Mouse (Mus musculus) urinary bladder, postnatal 36 days (tissue): ENCODE results near the gene Pigv.

Experiments
- DNase-seq, 2 experiments: peaks; one replicate each; pipeline ENCODE4 v3.0.0; 2022; ENCODE audit warnings: low spot score in 2 of 2, mixed read lengths in 1 of 2

Gene Pigv

DNA sequence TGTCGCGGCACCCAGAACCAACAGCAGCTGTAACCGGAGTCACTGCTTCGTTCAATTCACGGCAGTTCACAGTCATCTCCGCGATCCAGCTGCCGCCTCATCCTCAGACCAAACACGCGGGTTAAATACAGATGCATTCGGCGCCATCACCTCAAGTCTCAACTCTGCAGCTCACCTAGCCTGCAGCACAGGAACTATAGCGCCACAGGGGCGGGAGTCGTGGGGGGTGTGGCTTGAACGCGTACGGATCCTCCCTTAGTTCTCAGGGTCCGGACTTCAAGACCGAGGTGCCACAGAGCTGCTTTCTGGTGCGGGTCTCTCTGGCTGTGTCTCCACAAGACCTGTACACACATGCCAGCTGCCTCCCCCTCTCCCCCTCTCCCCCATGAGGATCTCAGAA, 26.8 kb downstream of the Pigv start:
- DNase-seq = no peak

DNA sequence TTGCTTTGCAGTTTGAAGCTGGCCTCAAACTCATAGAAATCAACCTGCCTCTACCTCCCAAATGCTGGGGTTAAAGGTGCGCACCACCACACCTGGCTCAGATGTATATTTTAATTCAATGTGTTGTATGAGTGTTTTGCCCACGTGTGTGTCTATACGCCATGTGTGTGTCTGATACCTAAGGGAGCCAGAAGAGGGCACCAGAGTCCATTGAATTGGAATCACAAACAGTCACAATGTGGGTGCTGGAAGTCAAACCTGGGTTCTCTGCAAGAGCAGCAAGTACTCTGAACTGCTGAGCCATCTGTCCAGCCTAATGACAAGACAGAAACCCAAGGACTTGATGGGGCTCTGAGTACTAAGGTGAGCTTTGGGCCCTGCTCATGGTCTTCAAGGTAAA, 27.3 kb downstream of the Pigv start:
- DNase-seq = no peak

DNA sequence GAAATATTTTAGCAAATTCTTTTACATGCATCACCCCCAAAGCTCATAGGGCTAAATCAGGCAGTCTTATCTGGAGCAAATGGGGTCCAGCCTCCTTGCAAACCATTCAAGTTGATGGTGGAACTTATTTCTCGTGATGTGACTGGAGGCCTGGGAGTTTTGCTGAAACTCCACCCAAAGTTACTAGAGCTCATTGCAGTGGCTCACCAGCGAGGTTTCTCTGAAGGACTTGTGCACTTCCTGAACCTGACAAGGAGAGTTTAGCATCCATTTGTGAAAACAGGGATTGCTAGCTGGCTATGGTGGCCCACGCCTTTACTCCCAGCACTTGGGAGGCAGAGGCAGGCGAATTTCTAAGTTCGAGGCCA, 38.4 kb downstream of the Pigv start:
- DNase-seq = no peak

DNA sequence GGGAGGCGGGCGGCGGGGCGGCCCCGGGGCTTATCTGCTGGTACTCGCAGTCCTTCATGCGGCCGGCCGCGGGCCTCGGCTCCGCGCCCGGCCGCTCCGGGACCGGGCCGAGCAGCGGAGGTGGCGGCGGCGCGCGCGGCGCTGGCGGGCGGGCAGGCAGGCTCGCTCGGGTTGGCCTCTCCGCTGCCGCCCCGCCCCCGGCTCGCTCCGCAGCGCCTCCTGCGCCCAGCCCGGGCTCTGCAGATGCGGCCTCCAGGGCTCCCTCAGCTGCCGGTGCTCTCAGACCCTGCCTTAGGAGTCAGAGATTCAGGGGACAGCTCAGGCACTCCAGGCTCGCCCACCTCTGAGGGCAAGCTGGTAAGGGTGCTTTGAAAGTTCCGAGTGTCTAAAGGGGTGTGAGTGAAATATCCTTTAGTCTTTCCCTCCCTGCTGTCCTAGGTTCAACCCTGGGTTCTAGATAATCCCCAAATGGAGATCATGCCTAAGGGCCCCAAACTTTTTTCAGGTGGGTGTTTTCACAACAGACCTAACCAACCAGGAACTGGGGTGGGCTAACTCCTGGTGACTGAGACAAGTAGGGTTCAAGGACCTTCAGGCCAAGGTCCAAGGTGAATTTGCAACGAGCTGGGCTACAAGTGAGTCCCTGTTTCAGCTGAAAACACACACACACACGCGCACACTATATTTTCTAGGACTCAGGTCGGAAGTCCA, 39.0 kb downstream of the Pigv start:
- DNase-seq = peak; percentile 84 to 88

DNA sequence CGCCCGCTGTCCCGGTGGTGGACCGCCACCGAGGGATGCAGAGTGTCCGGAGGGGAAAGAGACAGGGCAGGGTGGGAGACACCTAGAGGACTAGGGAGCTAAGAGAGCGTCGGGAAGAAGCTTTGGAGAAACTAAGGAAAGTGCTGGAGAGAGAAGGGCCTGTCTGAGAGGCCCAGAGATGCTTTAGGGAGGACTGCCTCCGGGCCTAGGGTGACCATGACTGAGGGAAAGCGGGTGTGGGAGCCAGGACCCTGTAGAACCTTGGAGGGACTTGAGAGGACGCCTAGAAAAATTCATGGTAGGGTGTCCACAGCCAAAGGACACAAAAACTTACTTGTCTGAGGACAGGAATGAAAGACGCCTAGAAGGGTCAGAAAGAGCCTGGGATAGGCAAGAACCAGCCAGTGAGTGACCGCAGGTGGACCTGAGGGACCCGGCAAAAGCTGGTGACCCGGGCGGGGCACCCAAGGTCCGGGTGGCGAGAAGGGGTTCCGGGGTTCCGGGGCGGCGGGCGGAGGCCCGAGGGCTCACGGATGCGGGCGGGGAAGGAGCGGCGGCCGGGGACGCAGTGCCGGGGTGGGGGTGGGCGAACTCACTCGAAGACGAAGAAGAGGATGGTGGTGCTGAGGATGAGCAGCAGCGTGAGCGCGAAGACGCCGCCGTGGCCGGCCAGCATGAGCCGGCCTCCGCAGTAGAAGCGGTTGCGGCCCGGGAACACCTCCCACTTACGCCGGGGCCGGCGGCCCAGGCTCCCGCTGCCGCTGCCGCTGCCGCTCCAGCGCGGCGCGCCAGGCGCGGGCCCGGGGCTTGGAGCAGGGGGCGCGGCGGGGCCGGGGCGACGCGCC, 39.7 kb downstream of the Pigv start:
- DNase-seq = no peak

DNA sequence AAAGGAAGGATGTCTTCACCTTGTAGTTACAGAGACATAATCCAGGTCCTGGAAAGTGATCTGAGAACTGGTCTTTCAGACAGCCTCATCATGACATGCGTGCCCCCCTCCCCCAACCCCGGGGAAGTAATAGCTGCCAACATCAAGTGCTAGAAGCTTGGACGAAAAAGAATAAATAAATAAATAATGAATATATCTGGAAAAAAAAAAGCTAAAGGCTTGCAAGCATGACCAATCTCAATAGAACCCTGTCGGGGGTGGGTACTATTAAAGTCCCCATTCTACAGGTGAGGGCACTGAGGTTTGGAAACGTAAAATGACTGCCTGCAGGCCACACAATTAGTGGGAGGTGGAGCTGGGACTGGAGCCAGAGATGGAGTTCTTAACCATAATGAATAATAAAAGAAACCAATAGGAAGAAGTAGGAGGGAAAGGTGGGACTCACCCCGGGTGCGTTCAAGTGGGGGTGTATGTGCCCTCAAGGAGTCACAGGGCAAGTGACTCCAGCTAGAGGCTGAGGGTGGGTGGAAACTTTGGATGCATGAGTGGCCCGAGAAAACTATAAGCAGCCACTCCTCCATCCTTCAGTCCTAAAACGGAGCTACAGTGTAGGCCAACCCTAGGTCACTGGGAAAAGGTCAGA, 40.6 kb downstream of the Pigv start:
- DNase-seq = no peak

DNA sequence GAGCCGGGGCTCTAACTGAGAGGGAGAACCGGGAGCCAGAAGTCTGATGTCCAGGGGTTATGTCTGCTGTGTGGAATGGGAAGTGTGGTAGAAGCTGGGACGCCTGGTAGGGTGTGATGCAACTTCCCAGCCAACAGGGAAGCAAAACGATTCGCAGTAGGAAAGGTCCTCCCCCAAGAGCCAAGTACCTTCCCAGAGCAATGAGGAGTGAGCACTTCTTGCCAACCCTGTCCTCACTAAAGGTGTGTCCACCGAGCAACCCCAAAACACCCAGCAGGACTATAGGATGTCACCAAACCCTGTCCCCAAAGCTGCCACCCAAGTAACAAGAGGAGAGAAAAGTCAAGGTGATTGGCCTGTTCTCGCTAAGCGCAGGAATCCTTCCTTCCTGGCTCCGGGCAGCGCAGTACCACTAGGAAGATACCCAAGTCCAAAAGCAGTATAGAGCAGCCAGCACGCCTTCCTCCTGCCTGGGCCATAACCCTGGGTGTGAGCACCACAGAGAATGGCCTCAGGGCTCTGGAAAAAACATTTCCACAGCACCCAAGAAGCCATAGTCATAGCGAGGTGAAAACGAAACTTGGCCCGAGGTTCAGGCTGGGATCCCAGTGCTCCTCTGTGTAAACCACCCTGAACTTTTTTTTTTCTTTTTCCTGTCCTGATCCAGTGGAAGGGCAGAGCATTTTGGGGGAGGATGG, 41.2 kb downstream of the Pigv start:
- DNase-seq = no peak

DNA sequence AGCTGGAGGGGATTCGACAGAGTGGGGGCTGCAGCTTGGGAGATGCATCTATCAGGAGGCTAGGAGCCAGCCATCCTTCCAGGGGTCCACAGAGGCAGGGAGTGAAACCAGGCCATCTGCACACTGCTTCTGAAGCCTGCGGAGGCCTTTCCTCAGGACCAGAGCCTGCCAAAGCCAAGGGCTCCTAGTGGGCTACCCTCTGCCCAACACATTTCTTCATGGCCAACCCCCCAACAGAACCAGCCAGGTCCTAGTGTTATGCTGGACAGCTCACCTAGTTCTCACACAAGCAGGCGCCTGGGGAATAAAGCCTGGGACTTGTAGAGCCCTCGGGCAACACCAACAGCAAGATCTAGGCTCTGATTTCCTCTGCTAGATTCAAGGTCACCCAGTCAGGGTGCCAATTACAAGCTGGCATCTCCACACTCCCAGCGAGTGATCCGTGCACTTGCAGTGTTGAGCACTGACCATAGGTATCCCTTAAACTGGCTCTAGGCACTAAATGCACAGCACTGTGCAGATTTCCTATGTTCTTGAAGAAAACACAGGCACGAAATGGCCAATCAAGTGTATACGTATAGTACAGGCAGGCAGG, 42.0 kb downstream of the Pigv start:
- DNase-seq = no peak

DNA sequence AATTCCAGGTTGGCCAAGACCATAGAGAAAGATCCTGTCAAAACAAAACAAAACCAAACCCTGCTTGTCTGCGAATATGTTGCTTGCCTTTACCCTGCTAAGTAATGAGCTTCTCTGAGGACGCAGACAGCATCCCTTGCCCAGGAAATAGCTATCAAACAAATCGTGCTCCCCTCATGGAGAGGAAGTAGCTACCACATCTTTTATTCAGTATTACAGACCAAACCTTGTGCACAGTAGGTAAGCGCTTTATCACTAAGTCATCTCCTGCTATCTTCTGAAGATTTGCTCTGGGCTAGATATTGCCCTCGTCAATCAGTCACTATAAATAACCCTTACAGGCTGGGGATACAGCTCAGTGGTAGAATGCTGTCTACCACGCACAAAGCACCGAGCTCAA, 43.3 kb downstream of the Pigv start:
- no peak for DNase-seq

DNA sequence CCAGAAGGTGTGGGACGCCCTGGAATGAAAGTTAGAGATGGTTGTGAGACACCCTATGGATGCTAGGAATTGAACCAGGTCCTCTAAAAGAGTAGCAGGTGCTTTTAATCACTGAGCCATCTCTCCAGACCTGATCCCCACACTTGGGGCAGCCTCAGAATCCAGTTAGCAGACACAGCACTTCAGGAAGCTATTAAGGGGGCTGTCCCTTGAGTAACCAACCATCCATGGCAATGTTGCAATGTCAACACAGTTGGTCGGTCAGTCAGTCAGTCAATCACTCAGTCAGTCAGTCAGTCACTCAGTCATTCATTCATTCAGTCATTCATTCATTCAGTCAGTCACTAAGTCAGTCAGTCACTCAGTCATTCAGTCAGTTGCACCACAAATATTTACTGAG, 43.9 kb downstream of the Pigv start:
- DNase-seq = no peak

DNA sequence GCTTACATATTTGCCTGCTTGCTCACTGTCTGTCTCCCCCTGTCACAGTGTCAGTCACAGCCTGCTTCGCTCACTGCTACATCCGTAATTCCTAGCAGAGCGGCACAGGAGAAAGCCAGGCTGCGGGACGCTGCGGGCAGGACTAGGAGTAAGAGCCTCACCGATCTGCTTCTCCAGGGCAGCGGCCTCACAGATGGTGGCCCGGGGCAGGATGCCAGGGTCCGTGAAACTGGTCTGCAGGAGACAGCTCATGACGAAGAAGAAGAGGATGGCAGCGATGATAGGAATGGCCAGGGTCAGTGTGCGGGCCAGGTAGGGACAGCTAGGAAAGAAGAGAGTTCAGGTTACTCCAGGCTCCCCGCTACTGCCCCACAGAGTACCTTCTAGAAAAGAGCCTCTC, 45.4 kb downstream of the Pigv start:
- DNase-seq = no peak

DNA sequence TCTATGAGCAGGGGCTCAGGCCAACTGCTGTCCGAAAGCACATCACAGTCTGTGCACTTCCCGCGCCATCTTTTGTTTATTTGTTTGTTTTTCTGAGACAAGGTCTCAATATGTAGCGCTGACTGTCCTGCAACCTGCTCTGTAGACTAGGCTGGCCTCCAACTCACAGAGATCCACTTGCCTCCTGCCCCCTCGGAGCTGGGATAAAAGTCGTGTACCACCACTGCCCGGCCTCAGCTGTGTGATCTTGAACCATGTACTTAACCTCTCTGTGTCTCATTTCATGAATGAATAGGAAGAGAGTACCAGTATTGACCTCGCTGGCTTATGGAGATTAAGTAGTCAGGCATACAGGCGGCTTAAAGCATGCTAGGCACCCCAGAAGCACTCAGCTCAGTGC, 45.8 kb downstream of the Pigv start:
- DNase-seq = no peak

DNA sequence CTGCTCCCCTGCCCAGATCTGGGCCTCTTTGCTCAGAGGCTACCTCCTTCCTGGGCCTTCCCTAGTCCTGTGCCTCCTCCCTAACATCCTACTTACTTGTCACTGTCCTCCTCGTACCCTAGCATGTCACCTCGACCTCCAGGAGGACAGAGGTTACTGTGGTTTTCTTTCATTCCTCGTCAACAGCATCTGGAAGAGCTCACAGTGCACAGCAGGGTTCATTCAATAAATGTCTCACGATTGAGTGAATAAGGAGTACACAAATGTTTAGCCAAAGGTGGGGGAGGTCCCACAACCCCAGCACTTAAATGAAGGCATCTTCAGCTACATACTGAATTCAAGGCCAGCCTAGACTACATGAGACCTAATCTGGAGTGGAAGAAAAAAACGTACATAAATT, 46.2 kb downstream of the Pigv start:
- DNase-seq = no peak

DNA sequence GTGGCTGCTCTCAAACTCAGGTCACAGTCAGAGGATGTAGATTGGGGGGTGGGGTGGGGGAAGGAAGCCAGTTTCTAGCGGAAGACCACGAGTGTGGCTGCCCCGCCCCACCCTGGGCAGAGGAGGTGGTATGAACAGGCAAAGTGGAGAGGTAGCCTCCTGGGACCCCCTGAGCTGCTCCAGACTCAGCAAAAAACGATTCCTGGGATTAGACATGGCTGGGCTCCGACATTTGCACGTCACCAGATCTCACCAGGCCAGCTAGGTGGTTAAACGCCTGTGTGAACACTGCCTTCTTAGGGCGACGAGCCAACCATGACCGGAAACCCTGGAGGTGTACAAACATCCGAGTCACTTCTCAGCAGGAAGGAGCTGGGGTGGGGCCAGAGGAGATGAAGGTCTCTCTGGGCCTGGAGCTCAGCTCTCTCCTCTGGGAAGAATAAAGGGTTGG, 46.8 kb downstream of the Pigv start:
- peak in 1 of 2 experiments; percentile 52 for DNase-seq

DNA sequence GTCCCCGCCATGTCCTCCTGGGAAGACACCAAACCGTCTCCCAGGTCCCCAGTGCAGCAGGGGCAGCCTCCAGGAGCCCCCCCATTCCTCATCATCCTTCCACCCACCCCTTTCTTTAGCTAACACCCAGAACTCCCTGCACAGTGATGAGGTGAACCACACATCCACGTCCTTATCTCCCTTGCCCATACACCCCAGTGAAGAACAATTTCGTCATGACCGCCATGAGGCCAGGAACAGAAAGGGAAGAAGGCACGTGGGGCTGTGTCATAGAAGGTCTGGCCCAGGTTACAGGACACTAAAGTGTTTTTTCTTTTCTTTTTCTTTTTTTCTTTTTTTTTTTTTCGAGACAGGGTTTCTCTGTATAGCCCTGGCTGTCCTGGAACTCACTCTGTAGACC, 47.6 kb downstream of the Pigv start:
- DNase-seq = no peak

DNA sequence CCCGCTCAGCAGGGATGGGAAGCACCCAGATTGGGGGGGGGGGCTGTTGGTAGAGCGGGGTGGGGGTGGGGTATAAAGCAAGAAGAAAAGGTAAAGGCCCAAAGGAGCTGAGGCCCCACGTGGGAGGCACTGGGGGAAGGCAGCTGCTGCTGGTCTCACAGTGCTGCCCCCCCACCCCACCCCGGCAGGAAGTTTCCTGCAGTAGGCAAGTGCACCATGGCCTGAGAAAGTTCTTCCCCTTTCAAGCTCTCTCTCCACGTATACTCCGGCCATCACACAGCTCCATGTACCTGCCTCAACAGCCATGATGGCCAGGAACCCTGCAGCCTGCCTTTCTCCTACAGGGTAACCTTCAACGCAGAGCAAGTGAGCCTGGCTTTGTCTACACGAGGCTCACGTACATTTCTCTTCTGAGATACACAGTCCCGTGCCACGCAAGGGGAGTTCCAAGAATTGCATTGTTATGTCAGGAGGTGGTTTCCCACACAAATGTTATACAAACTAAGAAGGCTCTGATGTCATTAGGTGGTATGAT, 50.2 kb downstream of the Pigv start:
- DNase-seq = no peak

DNA sequence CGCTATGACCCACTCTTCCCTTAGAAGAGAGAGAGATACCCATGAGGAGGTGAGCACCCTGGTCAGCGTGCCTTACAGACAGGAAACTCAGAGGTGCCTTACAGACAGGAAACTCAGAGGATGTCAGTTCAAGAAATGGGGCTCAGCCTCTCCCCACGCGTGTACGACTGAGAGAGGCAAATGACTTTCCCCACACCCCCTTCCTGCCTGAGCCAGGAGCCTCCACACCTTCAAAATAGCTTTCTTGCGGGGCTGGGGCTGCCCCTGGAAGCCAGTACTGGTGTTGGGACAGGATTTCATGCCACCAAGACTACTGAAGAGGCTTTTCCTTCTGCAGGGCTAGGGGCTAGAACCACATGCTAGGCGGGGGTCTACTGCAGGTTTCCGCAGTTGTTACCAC, 51.8 kb downstream of the Pigv start:
- DNase-seq = no peak

DNA sequence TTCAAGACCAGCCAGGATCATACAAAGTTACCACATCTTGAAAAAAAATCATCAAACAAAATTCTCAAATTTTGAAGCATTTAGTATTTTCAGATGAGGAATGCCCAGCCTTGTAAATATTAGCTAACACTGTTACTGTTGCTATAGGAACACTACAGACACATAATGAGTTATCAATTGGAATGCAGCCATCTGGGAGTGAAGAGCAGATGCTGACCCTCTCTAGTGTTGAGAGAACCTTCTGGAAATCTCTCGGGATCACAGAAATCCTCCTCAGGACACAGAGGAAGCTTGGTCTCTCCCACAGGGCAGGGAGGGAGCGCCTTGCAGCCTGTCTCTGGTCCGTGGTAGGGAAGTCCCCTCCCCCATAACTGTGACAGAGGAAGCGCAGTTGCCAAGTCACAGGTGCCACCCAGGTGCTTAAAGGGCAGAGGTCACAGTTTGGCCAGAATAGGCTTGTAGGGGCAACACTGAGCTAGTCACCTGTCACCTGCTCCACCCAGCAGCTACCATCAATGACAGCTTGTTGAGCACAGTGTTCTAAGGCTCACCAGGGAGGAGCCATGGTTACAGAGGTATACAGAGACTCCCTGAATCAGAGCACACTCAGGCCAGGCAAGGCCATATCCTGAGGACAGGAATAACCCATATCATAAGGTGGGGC, 52.8 kb downstream of the Pigv start:
- DNase-seq = no peak

DNA sequence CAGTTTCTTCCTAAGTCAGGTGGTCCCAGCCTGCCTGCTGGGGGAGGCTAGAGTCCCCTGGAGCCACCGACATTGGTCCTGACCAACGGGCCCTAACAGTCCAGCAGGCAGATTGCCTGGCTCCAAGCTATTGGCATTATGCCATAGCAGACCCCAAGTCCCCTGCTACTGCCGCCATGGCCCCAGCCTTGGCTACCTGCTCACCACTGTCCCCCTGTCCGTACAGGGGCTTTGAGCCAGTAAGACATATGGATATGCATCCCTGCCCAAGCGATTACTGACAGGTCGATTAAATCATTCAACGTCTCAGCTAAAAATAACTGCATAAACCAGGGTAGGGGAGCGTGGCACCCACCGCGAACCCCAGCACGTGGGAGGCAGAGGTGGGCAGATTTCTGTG, 54.5 kb downstream of the Pigv start:
- DNase-seq = no peak

DNA sequence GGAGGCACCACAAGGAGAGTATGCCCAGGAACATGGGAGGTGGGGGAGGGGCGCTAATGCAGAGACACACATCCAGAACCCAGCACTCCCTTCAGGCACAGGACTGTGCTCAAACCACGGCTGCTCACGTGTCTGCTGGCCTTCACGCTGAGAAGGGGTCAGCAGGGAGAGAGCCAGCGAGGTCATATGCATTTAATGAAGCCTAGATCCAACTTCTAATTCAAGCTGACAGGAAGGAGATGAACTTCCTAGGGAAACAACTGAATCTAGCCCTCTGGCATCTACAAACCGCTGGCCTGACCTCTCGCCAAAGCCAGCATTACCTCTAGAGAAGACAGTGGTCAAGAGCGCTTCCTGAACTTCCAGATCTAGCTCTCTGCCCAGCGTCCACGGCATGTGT, 57.0 kb downstream of the Pigv start:
- no peak for DNase-seq

DNA sequence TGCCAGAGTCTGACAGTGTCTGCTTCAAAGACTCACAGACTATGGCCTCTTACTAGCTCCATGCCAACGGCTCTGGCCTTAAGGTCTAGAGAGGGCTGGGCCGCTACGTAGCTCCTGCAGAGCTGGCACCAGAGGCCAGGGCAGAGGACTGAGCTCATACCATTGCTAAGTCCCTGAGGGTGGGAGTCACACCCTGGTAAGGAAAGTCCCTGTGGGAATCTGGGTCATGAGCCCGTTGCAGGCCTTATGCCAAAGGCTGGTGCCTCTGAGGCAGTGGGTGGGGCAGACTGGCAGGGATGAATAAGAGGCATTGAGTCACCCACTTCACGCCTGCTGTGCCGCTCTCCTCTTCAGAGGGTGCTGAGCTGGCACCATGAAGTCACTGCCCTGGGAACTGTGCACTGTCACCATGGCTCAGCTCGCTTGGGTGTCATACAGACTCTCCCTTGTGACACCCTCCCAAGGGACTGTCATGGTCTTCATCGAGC, 58.1 kb downstream of the Pigv start:
- DNase-seq = no peak
